Mouse (Mus musculus) CH12.LX (cell line): Measurements from ENCODE around the gene Syndig1l.

Experiments
- BHLHE40 ChIP-seq: IDR thresholded peaks from 2 replicates; pipeline ENCODE4 v1.6.1; 2011; ENCODE audit warnings: mild to moderate bottlenecking, low read depth, low read length, improper control_type of control experiment
- CHD1 ChIP-seq: IDR thresholded peaks from 2 replicates; pipeline ENCODE4 v1.6.1; 2012; ENCODE audit warnings: low read depth, low read length, improper control_type of control experiment, inconsistent platforms
- CTCF ChIP-seq, 2 experiments: IDR thresholded peaks in 1 of 2; conservative IDR thresholded peaks in 1 of 2; 2 replicates each; pipeline ENCODE4 v1.5.1; 2011 to 2012; ENCODE audit warnings: low read depth in 2 of 2, low read length in 2 of 2, improper control_type of control experiment in 1 of 2, inconsistent platforms in 1 of 2, mild to moderate bottlenecking in 1 of 2, moderate library complexity in 1 of 2
- E2F4 ChIP-seq: IDR thresholded peaks from 2 replicates; pipeline ENCODE4 v1.6.1; 2011; ENCODE audit warnings: low read depth, low read length, improper control_type of control experiment; ENCODE audit not compliant: insufficient replicate concordance
- EP300 ChIP-seq: IDR thresholded peaks from 2 replicates; pipeline ENCODE4 v1.6.1; 2011; ENCODE audit warnings: low read length, improper control_type of control experiment
- ETS1 ChIP-seq: conservative IDR thresholded peaks from 2 replicates; pipeline ENCODE4 v1.6.1; 2012; ENCODE audit warnings: low read depth, mild to moderate bottlenecking, inconsistent platforms, low read length, improper control_type of control experiment, moderate library complexity
- GABPA ChIP-seq: IDR thresholded peaks from 2 replicates; pipeline ENCODE4 v1.6.1; 2012; ENCODE audit warnings: low read depth, low read length, improper control_type of control experiment, inconsistent platforms; ENCODE audit not compliant: insufficient replicate concordance
- IRF4 ChIP-seq: IDR thresholded peaks from 2 replicates; pipeline ENCODE4 v1.6.1; 2014; ENCODE audit warnings: low read depth, mild to moderate bottlenecking, inconsistent platforms, low read length, improper control_type of control experiment
- KAT2A ChIP-seq: IDR thresholded peaks from 2 replicates; pipeline ENCODE4 v1.6.1; 2012; ENCODE audit warnings: low read length, improper control_type of control experiment, inconsistent platforms; ENCODE audit not compliant: insufficient replicate concordance
- MAZ ChIP-seq: IDR thresholded peaks from 2 replicates; pipeline ENCODE4 v1.6.1; 2012; ENCODE audit warnings: low read depth, mild to moderate bottlenecking, inconsistent platforms, low read length, improper control_type of control experiment, moderate library complexity
- MXI1 ChIP-seq: IDR thresholded peaks from 2 replicates; pipeline ENCODE4 v1.6.1; 2011; ENCODE audit warnings: mild to moderate bottlenecking, low read depth, low read length, improper control_type of control experiment
- MYC ChIP-seq: IDR thresholded peaks from 2 replicates; pipeline ENCODE4 v1.6.1; 2011; ENCODE audit warnings: low read depth, mild to moderate bottlenecking, improper control_type of control experiment, low read length
- POLR2A ChIP-seq: IDR thresholded peaks from 2 replicates; pipeline ENCODE4 v1.6.1; 2011; ENCODE audit warnings: low read depth, mild to moderate bottlenecking, improper control_type of control experiment, low read length
- RAD21 ChIP-seq: IDR thresholded peaks from 2 replicates; pipeline ENCODE4 v1.6.1; 2011; ENCODE audit warnings: low read depth, mild to moderate bottlenecking, low read length, improper control_type of control experiment, moderate library complexity

DNA sequence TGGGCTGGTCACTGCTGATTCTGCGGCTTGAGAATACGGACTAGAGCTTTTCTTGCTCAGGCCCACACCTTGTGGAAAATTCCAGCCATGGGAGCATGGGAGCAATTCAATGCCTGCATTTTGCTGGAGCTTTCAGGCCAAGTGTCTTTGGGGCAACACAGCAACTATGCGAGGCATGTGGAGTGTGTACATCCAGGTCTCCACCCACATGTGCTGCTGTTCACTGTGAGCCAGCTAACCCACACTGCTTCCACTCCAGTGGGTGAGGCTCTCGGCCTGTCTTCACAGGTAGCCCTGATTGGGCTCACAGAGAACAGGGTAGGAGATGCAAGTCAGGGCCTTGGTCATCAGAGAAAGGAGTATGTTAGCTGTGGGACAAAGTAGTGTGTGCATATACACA lies 9.2 kb upstream of the Syndig1l start:
- TF ChIP-seq MXI1 (no peak), POLR2A (no peak), KAT2A (no peak), IRF4 (no peak), E2F4 (no peak), ETS1 (no peak), MAZ (no peak), MYC (no peak), CTCF (conservative IDR thresholded peaks at IDR 0.05 in 1 of 2, IDR thresholded peaks at IDR 0.05 in 1 of 2; ENCODE audit: low read depth in 2 of 2, low read length in 2 of 2) (no peak), RAD21 (no peak), CHD1 (no peak), GABPA (no peak), EP300 (no peak), BHLHE40 (no peak)
